Mouse (Mus musculus): ENCODE results near the gene Armh3. TPM values are rescaled to one million over a fixed set of nuclear protein-coding genes. Genes with fewer than 3 reads are reported as not detected.
A peak's percentile ranks its signal among the peaks of the same experiment; 100 is the strongest.

Armh3 gene
- 17.1 and 18.6 TPM in 2 replicates for polyA plus RNA-seq (2011; ENCODE audit: insufficient read depth, insufficient read length, low read depth, missing spikeins)

DNA sequence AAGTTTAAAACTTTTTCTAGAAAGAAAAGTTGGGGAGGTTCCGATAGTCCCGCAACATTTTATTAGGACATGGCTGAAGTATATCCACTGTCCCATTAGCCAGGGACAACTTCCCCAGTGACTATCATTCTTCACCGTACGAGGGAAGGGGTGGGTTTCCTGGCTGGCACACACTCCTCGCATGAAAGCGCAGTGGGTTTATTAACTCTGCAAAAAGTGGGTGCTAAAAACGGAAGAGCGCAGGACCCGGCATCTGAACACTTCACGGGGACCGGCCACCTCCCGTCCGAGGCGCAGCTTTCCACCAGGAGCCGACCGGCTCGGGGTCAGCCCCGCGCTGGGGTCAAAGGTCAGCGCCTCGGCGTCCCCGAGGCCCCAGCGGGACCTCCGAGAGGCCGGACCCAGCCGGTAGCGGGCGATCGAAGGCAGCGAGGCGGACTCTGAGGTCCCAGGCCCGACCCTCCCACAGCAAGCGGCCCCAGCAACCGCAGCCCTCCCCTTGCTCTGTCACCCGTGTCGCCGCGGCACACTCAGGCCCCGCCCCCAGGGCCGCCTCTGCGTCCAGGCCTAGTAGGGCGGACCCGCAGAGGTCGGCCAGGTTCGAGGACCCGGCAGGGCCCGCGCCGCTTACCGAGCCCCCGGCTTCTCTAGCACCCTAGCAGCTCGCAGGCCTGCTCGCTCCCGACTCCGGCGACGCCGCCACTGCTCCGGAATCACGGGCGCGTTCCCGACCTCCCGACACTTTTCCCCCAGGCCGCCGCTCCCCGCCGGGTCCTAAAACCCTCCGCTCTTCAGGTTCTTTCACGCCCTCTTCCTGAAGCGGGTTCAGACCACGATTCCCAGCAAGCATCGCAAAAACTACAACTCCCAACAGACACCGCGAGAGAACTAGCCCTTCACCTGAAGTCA is at the start of gene Armh3:
TSS of gene Armh3 (minus strand) at position 704 of the 909 bp plus-strand sequence.
- Histone ChIP-seq H3K27me3 (ENCODE audit: control insufficient read depth, insufficient read depth, low read length, poor library complexity, severe bottlenecking) (no peaks in the 10 kb centered on the region), H3K36me3 (ENCODE audit: control insufficient read depth, insufficient read depth, low read length, poor library complexity, severe bottlenecking) (no peaks in the 10 kb centered on the region), H3K4me1 (ENCODE audit: control insufficient read depth, insufficient read depth, low read length) (no peaks in the 10 kb centered on the region), H3K9me3 (replicated peaks; ENCODE audit: control insufficient read depth, insufficient read depth, low read length, poor library complexity, severe bottlenecking) (peaks cover 12% of the 10 kb centered on the region), H3K9ac (ENCODE audit: low read depth, poor library complexity, severe bottlenecking) (peak within 1 kb of the TSS; percentile 93), H3K27ac (ENCODE audit: insufficient read depth, low read length) (peak within 1 kb of the TSS; percentile 60), H3K4me3 (ENCODE audit: low read depth, low read length) (peak within 1 kb of the TSS; percentile 93)
- TF ChIP-seq POLR2A (IDR thresholded peaks at IDR 0.05; ENCODE audit: insufficient read depth, low read length) (no peak), EP300 (IDR thresholded peaks at IDR 0.05; ENCODE audit: insufficient read depth, low read depth, low read length) (no peak), CTCF (IDR thresholded peaks at IDR 0.05; ENCODE audit: low read depth, low read length) (no peak)

DNA sequence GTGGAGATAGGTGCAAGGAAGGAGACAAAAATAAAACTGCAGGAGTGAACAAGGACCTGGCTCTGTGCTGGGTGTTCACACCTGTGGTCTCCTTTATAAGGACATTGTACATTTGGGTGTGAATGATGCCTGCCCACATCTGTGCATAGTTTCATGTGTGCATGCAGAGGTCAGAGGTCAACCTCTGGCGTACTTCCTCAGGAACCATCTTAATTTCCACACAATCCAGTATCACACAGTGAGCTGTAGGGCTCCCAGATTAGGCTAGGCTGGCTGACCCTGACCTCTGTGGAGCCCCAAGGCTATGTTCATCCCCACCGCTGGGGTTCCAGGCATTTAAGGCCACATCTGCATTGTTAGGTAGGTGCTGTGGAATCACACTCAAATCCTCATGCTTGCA is 49.1 kb upstream of the Armh3 start:
- Histone ChIP-seq H3K4me1 (ENCODE audit: control insufficient read depth, insufficient read depth, low read length) (peaks cover 8% of the 10 kb centered on the region), H3K27ac (ENCODE audit: insufficient read depth, low read length) (peak overlapping the region; percentile 99), H3K27me3 (ENCODE audit: control insufficient read depth, insufficient read depth, low read length, poor library complexity, severe bottlenecking) (no peaks in the 10 kb centered on the region), H3K36me3 (ENCODE audit: control insufficient read depth, insufficient read depth, low read length, poor library complexity, severe bottlenecking) (no peaks in the 10 kb centered on the region), H3K9ac (ENCODE audit: low read depth, poor library complexity, severe bottlenecking) (no peak overlapping the region), H3K9me3 (replicated peaks; ENCODE audit: control insufficient read depth, insufficient read depth, low read length, poor library complexity, severe bottlenecking) (no peaks in the 10 kb centered on the region), H3K4me3 (ENCODE audit: low read depth, low read length) (no peak overlapping the region)
- TF ChIP-seq EP300 (IDR thresholded peaks at IDR 0.05; ENCODE audit: insufficient read depth, low read depth, low read length) (no peak; the same call in 1 of the 2 replicates), POLR2A (IDR thresholded peaks at IDR 0.05; ENCODE audit: insufficient read depth, low read length) (no peak), CTCF (IDR thresholded peaks at IDR 0.05; ENCODE audit: low read depth, low read length) (no peak)

DNA sequence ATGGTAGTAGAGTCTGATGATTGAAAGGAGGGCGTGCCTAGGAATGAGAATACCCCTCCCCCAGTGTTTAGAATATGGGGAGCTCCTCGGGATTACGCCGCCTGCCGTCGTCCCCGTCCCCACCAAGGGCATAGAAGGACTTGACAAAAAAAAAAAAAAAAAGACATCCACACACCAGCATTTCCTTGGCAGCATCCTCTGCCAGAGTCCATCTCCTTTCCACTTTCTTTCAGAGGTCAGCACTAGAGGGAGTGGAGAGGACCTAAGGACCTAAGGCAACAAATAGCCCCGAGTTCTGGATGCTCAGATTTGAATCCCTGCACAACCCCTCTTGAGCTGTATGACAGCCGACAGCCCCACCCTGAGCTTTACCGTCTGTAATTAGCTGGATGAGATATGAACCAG is 48.3 kb upstream of the Armh3 start:
- H3K4me1 ChIP-seq (ENCODE audit: control insufficient read depth, insufficient read depth, low read length): peaks cover 8% of the 10 kb centered on the region
- TF ChIP-seq POLR2A (IDR thresholded peaks at IDR 0.05; ENCODE audit: insufficient read depth, low read length): no peak
- 0 out of 2 replicates have a peak, but pooled peaks have one; percentile 8 for TF ChIP-seq EP300 (IDR thresholded peaks at IDR 0.05; ENCODE audit: insufficient read depth, low read depth, low read length)
- TF ChIP-seq CTCF (IDR thresholded peaks at IDR 0.05; ENCODE audit: low read depth, low read length): no peak
- no peaks in the 10 kb centered on the region for H3K36me3 ChIP-seq (ENCODE audit: control insufficient read depth, insufficient read depth, low read length, poor library complexity, severe bottlenecking)
- no peaks in the 10 kb centered on the region for H3K27me3 ChIP-seq (ENCODE audit: control insufficient read depth, insufficient read depth, low read length, poor library complexity, severe bottlenecking)
- H3K9me3 ChIP-seq (replicated peaks; ENCODE audit: control insufficient read depth, insufficient read depth, low read length, poor library complexity, severe bottlenecking): no peaks in the 10 kb centered on the region
- peak overlapping the region; percentile 99; the same call in 1 of the 2 replicates for H3K9ac ChIP-seq (ENCODE audit: low read depth, poor library complexity, severe bottlenecking)
- H3K4me3 ChIP-seq (ENCODE audit: low read depth, low read length): 0 out of 2 replicates have a peak overlapping the region, but pooled peaks have one; percentile 20
- peak overlapping the region; percentile 99 for H3K27ac ChIP-seq (ENCODE audit: insufficient read depth, low read length)

- Histone ChIP-seq H3K4me1 (ENCODE audit: control insufficient read depth, insufficient read depth, low read length) (peaks cover 11% of the 10 kb centered on the region), H3K9ac (ENCODE audit: low read depth, poor library complexity, severe bottlenecking) (peak overlapping the region; percentile 99), H3K27me3 (ENCODE audit: control insufficient read depth, insufficient read depth, low read length, poor library complexity, severe bottlenecking) (no peaks in the 10 kb centered on the region), H3K9me3 (replicated peaks; ENCODE audit: control insufficient read depth, insufficient read depth, low read length, poor library complexity, severe bottlenecking) (no peaks in the 10 kb centered on the region), H3K4me3 (ENCODE audit: low read depth, low read length) (peak overlapping the region; percentile 95), H3K27ac (ENCODE audit: insufficient read depth, low read length) (peak overlapping the region; percentile 99), H3K36me3 (ENCODE audit: control insufficient read depth, insufficient read depth, low read length, poor library complexity, severe bottlenecking) (no peaks in the 10 kb centered on the region)
- no peak for TF ChIP-seq CTCF (IDR thresholded peaks at IDR 0.05; ENCODE audit: low read depth, low read length)
- no peak; the same call in 1 of the 2 replicates for TF ChIP-seq EP300 (IDR thresholded peaks at IDR 0.05; ENCODE audit: insufficient read depth, low read depth, low read length)
- no peak for TF ChIP-seq POLR2A (IDR thresholded peaks at IDR 0.05; ENCODE audit: insufficient read depth, low read length)
Measured at GRCm38 (mm10) chr19:46045696-46046311, 47.5 kb upstream of the Armh3 start.

- peaks cover 9% of the 10 kb centered on the region for H3K4me1 ChIP-seq (ENCODE audit: control insufficient read depth, insufficient read depth, low read length)
Measured at GRCm38 (mm10) chr19:46044993-46045695, 46.9 kb upstream of the Armh3 start, which contains the start of gene Ldb1. Gene Ldb1, minus strand, starts transcription at chr19:46045214.

More at GRCm38 (mm10) chr19:46044993-46045695, 46.9 kb upstream of the Armh3 start, which contains the start of gene Ldb1:
- H3K9me3 ChIP-seq (replicated peaks; ENCODE audit: control insufficient read depth, insufficient read depth, low read length, poor library complexity, severe bottlenecking): no peaks in the 10 kb centered on the region
- H3K4me3 ChIP-seq (ENCODE audit: low read depth, low read length): peak within 1 kb of the TSS; percentile 95
- TF ChIP-seq EP300 (IDR thresholded peaks at IDR 0.05; ENCODE audit: insufficient read depth, low read depth, low read length): no peak
- TF ChIP-seq POLR2A (IDR thresholded peaks at IDR 0.05; ENCODE audit: insufficient read depth, low read length): no peak
- no peak for TF ChIP-seq CTCF (IDR thresholded peaks at IDR 0.05; ENCODE audit: low read depth, low read length)
- H3K36me3 ChIP-seq (ENCODE audit: control insufficient read depth, insufficient read depth, low read length, poor library complexity, severe bottlenecking): no peaks in the 10 kb centered on the region
- H3K27me3 ChIP-seq (ENCODE audit: control insufficient read depth, insufficient read depth, low read length, poor library complexity, severe bottlenecking): no peaks in the 10 kb centered on the region
- peak within 1 kb of the TSS; percentile 99 for H3K27ac ChIP-seq (ENCODE audit: insufficient read depth, low read length)
- peak within 1 kb of the TSS; percentile 99 for H3K9ac ChIP-seq (ENCODE audit: low read depth, poor library complexity, severe bottlenecking)

Data from ES-Bruce4 (cell line).